Mouse (Mus musculus) right cerebral cortex, postnatal 36 days (tissue): ENCODE measurements at regions not wholly inside any gene's neighbourhood (a gene's known extent, or its start where the extent isn't known, plus 50 kb on each side); places are given as distances from the start of the nearest gene placed in this dataset.
"Not testable (repeated sequence)": the region's sequence is repeated elsewhere in the genome, so short reads cannot be mapped to it uniquely, and the experiment has no call there.

Source experiments
- DNase-seq, 2 experiments: peaks; one replicate each; pipeline ENCODE4 v3.0.0; 2022; ENCODE audit warnings: low spot score in 2 of 2, mixed read lengths in 1 of 2

GRCm38 (mm10) chr5:91892338-91892737, 70.5 kb downstream of the Rchy1 start:
- DNase-seq: no peak

DNA sequence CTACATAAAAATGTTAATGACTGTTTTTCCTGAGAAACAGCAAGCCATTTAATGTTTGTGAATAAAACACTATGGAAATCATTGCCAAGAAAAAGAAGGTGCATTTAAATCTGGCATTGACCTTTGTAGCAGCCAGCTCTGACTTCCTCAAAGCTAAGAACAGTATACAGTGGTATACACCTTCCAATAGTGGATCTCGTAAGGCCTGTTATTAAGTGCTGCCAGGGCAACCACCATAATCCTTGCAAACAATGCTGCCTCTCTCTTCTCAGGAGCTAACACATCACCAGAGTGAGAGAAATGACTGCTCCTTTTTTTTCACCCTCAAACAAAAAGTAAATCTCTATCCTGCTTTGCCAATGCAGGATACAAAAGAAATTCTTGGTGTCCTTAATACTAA, 81.1 kb downstream of the Rchy1 start:
- no peak for DNase-seq

DNA sequence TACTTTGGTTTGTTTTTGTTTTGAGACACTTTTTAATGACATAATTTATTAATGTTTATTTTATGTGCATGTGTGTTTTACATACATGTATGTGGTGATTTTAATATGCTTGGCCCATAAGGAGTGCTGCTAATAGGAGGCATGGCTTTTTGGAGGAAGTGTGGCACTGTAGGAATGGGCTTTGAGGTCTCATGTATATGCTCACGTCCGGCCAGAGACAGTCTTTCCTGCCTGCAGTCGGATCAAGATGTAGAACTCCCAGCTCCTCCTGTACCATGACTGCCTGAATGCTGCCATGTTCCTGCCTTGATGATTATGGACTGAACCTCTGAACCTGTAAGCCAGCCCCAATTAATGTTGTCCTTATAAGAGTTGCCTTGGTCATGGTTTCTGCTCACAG, 82.6 kb downstream of the Rchy1 start:
- DNase-seq: no peak

DNA sequence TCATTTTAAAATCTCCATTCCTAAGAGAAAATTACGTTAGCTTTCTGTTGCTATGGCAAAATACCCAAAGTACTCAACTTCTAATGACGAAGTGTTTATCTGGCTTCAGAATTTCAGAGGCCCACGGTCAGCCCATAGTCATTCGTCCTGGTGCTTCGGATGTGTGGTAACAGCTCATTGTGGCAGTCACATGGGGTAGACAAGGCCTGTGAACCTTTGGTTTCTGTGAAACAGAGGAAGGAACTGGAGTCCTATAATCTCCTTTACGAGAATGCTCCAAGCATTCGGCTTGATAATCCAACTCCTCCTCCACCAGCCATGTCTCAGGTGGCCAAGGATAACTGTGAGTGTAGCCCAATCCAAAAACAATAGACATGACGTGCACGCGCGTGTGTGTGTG, 84.2 kb downstream of the Rchy1 start:
- DNase-seq: no peak

DNA sequence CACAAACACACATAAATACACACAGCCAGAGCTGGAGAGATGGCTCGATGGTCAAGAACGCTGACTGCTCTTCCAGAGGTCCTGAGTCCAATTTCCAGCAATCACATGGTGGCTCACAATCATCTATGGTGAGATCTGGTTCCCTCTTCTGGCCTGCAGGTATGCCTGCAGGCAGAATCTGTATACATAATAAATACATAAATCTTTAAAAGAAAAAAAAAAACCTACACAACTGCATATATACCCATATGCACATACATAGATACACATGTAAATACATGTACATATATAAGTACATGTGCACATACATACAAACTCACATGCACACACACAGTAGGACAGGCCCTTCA, 86.2 kb downstream of the Rchy1 start:
- no peak for DNase-seq

DNA sequence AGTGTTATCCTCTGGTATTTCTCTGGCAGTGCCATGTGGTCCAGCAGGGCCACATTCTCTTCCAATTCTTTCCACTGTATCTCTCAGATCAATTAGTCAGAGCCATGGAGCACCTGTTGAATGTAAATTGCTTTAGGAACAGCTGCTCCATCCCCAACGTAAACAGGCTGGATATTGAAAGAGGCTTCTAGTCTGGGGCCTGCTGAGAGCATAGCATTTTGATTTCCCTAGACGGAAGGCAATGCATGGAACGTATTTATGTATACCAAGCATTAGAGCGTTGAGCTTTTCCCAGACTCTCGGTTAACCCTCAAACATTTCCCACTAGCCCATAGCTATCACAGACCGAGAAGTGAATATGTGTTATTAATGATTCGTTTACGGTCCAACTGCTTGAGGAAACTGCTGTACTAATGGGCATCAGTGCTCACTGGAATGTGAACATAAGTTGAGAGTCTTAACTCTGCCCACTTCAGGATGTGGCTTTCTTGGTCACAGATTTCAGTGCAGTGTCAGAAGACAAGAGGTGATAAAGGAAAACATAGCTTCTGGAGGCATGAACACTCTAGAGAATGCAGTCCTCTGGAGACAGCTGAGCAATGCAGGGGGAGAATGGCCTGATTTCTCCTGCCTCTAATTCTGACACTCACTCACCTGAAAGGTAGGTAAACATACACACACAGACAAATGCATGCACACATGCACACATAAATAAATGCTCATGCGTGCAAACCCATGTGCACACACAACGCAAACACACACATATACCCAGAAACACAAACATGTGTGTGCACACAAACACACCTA, 86.8 kb downstream of the Rchy1 start:
- no peak for DNase-seq

GRCm38 (mm10) chr5:91872816-91873215, 90.1 kb downstream of the Rchy1 start:
- DNase-seq: no peak

GRCm38 (mm10) chr5:91869791-91870190, 93.1 kb downstream of the Rchy1 start:
- DNase-seq: no peak

- DNase-seq: no peak
Observed at GRCm38 (mm10) chr5:91866184-91866583, 96.7 kb downstream of the Rchy1 start.

- DNase-seq: no peak
Observed at GRCm38 (mm10) chr5:91865365-91865764, 97.5 kb downstream of the Rchy1 start.

GRCm38 (mm10) chr5:91862843-91863242, 100.0 kb downstream of the Rchy1 start:
- DNase-seq: no peak

DNA sequence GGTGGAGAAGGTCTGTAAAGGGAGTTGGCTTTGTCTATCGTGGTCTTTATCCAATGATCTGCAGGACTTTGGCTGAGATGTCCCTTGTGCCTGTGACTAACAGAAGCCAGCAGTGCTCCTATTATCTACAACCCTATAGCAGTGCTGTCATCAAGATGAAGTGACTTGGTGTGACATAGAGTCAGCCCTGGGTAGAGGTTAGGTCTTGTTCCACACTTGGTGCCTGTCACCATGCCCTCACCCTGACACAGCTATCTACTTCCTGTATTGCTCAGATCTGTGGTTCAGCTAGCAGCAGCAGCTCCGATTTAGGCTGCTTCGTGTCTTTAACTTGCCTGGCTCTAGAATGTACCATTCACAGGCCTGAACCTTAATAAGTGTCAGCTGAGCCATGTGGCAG, 100.6 kb downstream of the Rchy1 start:
- DNase-seq: no peak

- peak in 1 of 2 experiments; percentile 7 for DNase-seq
Observed at GRCm38 (mm10) chr5:91861440-91862187, 101.3 kb downstream of the Rchy1 start.

- DNase-seq: no peak
Observed at GRCm38 (mm10) chr5:91860489-91860888, 102.4 kb downstream of the Rchy1 start.

DNA sequence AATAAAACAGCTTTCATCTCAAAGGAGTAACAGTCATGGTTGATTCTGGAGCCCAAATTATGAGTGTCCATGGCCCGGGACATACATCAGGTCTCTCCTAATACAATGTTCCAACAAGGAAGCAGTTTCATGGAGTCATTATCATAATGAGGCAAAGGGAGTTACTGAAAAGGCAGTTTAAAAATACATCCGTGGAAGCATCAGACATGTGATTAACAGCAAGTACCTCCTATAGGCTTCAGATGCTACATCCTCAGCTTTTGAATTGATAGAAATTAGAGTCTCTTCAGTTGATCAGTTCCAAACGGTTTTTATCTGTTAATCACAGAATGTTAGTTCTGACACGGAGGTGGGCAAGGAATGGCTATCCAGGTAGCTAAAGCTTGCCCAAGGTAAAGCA, 110.5 kb downstream of the Rchy1 start:
- DNase-seq: no peak

DNA sequence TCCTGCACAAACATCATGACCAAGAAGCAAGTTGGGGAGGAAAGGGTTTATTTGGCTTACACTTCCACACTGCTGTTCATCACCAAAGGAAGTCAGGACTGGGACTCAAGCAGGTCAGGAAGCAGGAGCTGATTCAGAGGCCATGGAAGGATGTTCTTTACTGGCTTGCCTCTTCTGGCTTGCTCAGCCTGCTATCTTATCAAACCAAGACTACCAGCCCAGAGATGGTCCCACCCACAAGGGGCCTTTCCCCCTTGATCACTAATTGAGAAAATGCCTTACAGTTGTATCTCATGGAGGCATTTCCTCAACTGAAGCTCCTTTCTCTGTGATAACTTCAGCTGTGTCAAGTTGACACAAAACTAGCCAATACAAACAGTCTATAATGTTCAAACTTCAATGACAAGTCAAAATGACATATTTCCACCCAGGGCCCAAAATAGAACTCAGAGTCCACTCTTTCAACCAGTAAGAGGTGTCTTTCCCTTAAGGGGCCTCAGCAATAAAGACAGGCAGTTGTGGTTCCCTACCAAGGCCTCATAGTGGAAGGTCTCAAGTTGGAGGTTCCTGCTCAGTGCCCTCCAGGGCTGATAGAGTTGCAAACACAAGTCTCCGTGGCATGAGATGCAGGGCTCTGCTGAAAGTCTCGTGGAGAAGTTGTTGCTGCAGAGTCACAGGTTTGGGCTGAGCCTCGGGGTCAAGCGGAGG, 111.9 kb downstream of the Rchy1 start:
- DNase-seq: not testable (repeated sequence)

DNA sequence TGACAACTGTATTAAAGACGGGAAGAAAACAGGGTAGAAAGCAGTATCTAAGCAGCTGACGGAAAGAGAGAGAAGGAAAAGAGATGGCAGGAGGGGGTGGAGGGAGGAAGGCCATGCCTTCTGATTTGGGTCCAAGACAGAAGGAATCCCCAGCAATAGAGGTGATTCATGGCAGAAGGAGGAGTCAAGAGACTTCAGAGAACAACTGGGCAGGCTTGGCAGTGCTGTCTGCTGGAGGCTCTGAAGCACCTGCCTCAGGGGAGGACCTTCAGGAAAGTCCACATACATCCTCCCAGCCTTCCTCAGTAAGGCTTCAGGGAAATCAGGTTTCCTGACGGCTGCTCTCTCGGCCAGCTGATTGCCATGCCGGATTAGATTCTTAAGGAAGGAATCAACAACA, 112.4 kb downstream of the Rchy1 start:
- DNase-seq: no peak

- DNase-seq: no peak
Observed at GRCm38 (mm10) chr5:91849533-91849932, 113.3 kb downstream of the Rchy1 start.

DNA sequence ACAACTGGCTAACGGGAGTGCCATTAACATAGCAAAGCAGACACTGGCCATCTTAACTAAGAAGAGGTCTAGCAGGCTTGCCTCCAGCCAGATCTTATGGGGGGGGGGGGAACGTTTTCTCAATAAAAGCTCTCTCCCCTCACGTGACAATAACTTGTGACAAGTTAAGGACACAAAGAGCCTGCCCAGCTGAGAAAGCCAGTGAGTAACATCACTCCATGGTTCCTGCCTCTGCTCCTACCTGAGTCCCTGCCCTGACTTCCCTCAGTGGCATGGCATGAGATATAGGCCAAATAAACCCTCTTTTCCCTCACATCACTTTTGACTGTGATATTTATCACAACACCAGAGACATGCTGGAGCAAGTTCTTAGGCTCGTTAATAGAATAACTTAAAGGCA, 113.8 kb downstream of the Rchy1 start:
- no peak for DNase-seq

GRCm38 (mm10) chr5:91848528-91848927, 114.3 kb downstream of the Rchy1 start:
- no peak for DNase-seq

DNA sequence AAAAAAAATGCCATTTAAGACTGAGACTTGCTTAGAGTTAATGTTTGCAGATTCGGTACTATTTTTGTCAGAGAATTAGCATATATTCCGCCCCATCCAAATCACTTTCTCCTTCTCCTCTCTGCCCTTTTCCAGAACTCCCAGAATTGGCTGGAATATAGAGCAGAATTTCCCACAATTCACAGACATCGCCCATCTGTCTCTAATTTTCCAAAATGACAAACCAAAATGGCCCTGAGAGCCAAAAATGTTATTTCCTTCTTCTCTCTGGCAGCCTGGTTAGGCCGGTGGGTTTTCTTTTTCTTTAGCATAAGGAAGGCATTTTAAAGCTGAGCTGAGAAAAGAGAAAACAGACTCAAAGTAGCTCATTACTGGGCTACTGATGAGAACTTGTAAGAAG, 119.8 kb downstream of the Rchy1 start:
- DNase-seq: no peak

- no peak for DNase-seq
Observed at GRCm38 (mm10) chr5:91841066-91841465, 121.8 kb downstream of the Rchy1 start.

- no peak for DNase-seq
Observed at GRCm38 (mm10) chr5:91828481-91828880, 134.4 kb downstream of the Rchy1 start.
